Mouse (Mus musculus): ENCODE measurements around the gene Reck.

DNA sequence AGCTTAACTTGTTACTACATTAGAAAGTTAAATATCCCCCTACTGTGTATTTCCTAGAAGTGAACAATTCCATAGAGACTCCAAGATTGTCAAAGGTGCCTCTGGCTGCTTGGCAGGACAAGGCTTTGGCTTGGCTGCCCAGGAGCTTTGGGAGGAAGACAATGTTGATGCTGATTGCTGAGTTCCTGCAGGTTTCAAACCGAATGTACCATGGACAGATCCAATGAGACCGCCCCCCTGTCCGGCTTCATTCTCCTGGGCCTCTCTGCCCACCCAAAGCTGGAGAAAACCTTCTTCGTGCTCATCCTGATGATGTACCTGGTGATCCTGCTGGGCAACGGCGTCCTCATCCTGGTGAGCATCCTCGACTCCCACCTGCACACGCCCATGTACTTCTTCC is 21.2 kb upstream of the Reck start:
- TF ChIP-seq CTCF (IDR thresholded peaks at IDR 0.05; ENCODE audit: low read depth) (no peak), EP300 (IDR thresholded peaks at IDR 0.05; ENCODE audit: low read depth) (no peak)

Data from liver, embryonic 14.5 days (tissue).